Mouse (Mus musculus) hindbrain, postnatal 0 days (tissue): ENCODE measurements around the gene Zfp109. TPM values are rescaled to one million over a fixed set of nuclear protein-coding genes. Genes with fewer than 3 reads are reported as not detected.

Experiments
- ATAC-seq: fragments of 200-750 bp; cut with Nextera tagmentation; 2 replicates; pipeline ENCODE4 v1.8.0; 2017; ENCODE audit warnings: mild to moderate bottlenecking, moderate TSS enrichment, moderate library complexity
- DNase-seq: peaks from one replicate; pipeline ENCODE4 v3.0.0-alpha.2; 2015; ENCODE audit warnings: low spot score
- H3K27ac ChIP-seq: fragments of 300-500 bp; sonication (generic); 2 replicates; pipeline ENCODE4 v1.5.1; 2014; ENCODE audit warnings: mild to moderate bottlenecking
- H3K27me3 ChIP-seq: fragments of 300-500 bp; sonication (generic); 2 replicates; pipeline ENCODE4 v1.6.1; 2014; ENCODE audit warnings: low read length, mixed read lengths; ENCODE audit not compliant: insufficient read depth
- H3K36me3 ChIP-seq: fragments of 300-500 bp; sonication (generic); 2 replicates; pipeline ENCODE4 v1.6.1; 2014; ENCODE audit warnings: low read length, mixed read lengths; ENCODE audit not compliant: insufficient read depth
- H3K4me1 ChIP-seq: fragments of 300-500 bp; sonication (generic); 2 replicates; pipeline ENCODE4 v1.6.1; 2014; ENCODE audit warnings: antibody characterized with exemption, low read length, mixed read lengths; ENCODE audit not compliant: insufficient read depth
- H3K4me2 ChIP-seq: fragments of 300-500 bp; sonication (generic); 2 replicates; pipeline ENCODE4 v1.6.1; 2014; ENCODE audit warnings: low read depth, mild to moderate bottlenecking, low read length, moderate library complexity, mixed read lengths
- H3K4me3 ChIP-seq: fragments of 300-500 bp; sonication (generic); 2 replicates; pipeline ENCODE4 v1.5.1; 2014; ENCODE audit warnings: low read length
- H3K9ac ChIP-seq: fragments of 300-500 bp; sonication (generic); replicated peaks from 2 replicates; pipeline ENCODE4 v1.6.1; 2014; ENCODE audit warnings: mild to moderate bottlenecking, low read length, moderate library complexity, mixed read lengths
- H3K9me3 ChIP-seq: fragments of 300-500 bp; sonication (generic); 2 replicates; pipeline ENCODE4 v1.6.1; 2016; ENCODE audit warnings: low read length, mixed read lengths
- CTCF ChIP-seq: IDR thresholded peaks from 2 replicates; pipeline ENCODE4 v1.5.1; 2016; ENCODE audit warnings: antibody characterized with exemption, control low read depth, low read depth
- whole genome bisulfite sequencing: fragments of 180-500 bp; shearing (Covaris S2); extraction: QIAGEN DNeasy Blood & Tissue Kit; methylation state at CpG from one replicate; pipeline ENCODE4 v1.1.7; 2014; 5-methylcytosine and 5-hydroxymethylcytosine counted together
- polyA plus RNA-seq: library from polyadenylated mRNA; unstranded; fragments of >200 nt; fragmentation: Nextera tagmentation; extraction: Ambion mirVana; gene quantifications from 2 replicates; pipeline ENCODE4 v1.2.1, GENCODE M21; 2015
- total RNA-seq: library from RNA; depleted of rRNA; stranded (reverse); fragments of >200 nt; gene quantifications from 2 replicates; pipeline ENCODE4 v1.2.3, GENCODE M21; 2014

The Zfp109 gene
- total and polyA plus RNA-seq, 2 experiments from 2014 or later, result 2.0 to 8.5 TPM

DNA sequence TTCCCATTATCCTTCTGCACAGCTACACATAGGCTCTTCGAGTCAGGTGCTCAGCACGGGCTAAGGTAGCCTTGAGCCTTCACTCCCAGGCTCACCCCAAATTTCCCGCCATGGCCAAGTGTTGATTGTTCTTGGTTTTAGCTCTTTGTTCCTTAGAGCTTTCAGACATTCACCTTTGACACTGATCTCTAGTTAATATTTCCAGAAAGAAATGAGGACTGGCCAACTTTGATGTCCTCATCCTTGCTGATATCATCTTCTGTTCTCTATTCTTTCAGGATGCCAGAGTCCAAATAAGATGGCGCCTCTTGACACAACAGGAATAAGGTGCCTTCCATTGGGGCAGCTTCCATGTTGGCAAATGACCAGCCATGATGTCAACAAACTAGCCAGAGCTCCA, 37.1 kb upstream of the Zfp109 start:
- ATAC-seq (no peak), DNase-seq (no peak)
- no peak for TF ChIP-seq CTCF
- Histone ChIP-seq H3K4me2 (no peak overlapping the region), H3K9me3 (no peaks in the 10 kb centered on the region), H3K4me3 (no peak overlapping the region), H3K27me3 (no peaks in the 10 kb centered on the region), H3K36me3 (peaks cover 10% of the 10 kb centered on the region), H3K9ac (no peak overlapping the region), H3K4me1 (0 out of 2 replicates have a peak, but pooled peaks cover 3% of the 10 kb centered on the region), H3K27ac (no peak overlapping the region)
- WGBS, result 94% methylated on average over 4 of the region's 4 CpGs

DNA sequence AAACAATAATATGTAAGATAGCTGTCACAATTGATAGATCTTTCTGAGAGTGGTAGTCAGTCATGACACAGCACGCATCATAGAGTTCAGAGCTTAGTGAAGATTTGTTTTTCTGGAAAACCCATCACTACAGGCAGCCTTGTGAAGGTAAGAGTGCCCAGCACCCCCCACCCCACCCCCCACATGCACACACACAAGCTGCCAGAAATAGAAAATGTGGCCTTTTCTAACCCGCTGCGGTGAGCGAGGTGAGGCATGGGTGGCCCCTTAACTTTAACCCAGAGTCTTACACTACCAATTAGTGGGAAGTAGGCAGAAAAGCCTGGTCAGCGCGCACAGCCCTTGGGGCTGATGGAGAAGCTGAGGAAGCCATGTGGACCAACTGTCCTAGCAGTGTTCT, 33.8 kb upstream of the Zfp109 start:
- no peak for DNase-seq
- Histone ChIP-seq H3K4me2 (peak overlapping the region; percentile 68; the same call in 1 of the 2 replicates), H3K9ac (no peak overlapping the region), H3K4me1 (0 out of 2 replicates have a peak, but pooled peaks cover 3% of the 10 kb centered on the region), H3K4me3 (no peak overlapping the region), H3K27ac (no peak overlapping the region), H3K9me3 (no peaks in the 10 kb centered on the region), H3K27me3 (no peaks in the 10 kb centered on the region), H3K36me3 (peaks cover 10% of the 10 kb centered on the region)
- 97% methylated on average over 6 of the region's 6 CpGs for WGBS
- no peak for ATAC-seq
- TF ChIP-seq CTCF, result no peak

DNA sequence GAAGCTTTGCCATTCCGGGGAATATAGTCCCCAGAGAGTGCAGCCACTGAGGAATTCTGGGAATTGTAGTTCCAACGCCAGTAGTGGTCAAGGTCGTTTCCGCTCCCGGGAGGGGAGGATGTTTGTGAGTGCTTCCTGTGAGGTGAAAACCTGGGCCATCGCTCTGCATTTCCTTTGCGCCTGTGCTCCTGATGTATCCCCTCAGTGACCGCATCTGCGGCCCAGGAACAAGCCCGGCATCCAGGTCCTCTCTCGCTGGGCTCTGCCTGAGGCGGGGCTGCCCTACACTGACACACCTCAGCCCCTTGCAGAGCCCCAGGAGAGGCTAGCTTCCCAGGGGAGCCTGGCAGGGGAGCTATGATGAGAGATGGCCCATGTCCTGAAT, 32.9 kb upstream of the Zfp109 start, which contains the start of gene Zfp93:
Gene Zfp93 (plus strand): TSS at position 133 of the 385 bp plus-strand sequence.
- TF ChIP-seq CTCF, result no peak
- DNase-seq (peak; percentile 95), ATAC-seq (peak; percentile 95)
- 0 out of 2 replicates have a peak, but pooled peaks cover 3% of the 10 kb centered on the region for H3K4me1 ChIP-seq
- peak within 1 kb of the TSS; percentile 48 for H3K4me3 ChIP-seq
- peak within 1 kb of the TSS; percentile 42 for H3K27ac ChIP-seq
- H3K4me2 ChIP-seq, result peak within 1 kb of the TSS; percentile 68
- no peaks in the 10 kb centered on the region for H3K9me3 ChIP-seq
- no peaks in the 10 kb centered on the region for H3K27me3 ChIP-seq
- H3K9ac ChIP-seq, result peak within 1 kb of the TSS; percentile 54
- H3K36me3 ChIP-seq, result peaks cover 10% of the 10 kb centered on the region
- 2% methylated on average over 12 of the region's 12 CpGs for WGBS

DNA sequence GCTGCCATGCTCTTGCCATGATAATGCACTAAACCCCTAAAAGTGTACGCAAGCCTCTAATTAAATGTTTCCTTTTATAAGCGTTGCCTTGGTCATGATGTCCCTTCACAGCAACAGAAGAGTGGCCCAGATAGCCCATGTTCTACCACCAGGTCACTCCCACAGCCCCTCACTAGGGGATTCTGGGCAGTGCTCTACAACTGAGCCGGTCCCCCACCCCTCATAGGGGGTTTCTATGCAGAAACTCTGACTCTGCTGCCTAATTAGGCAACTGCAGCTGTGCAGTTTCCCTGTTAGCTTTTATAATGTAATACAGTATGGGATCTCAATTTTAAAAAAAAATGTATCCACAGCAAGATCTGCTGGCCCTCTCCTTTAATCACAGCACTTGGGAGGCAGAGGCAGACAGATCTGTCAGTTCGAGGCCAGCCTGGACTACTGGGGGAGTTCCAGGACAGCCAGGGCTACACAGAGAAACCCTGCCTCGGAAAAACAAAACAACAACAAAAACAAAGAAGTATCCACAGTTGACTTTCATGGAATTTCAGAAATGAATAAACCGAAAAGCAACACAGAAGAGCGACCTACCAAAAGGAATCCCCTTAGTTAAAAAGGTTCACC, 32.4 kb upstream of the Zfp109 start:
- ATAC-seq, result peak; percentile 74
- Histone ChIP-seq H3K4me1 (0 out of 2 replicates have a peak, but pooled peaks cover 3% of the 10 kb centered on the region), H3K27ac (0 out of 2 replicates have a peak overlapping the region, but pooled peaks have one; percentile 42), H3K9ac (peak overlapping the region; percentile 54), H3K36me3 (peaks cover 5% of the 10 kb centered on the region), H3K4me2 (peak overlapping the region; percentile 68), H3K4me3 (peak overlapping the region; percentile 48), H3K9me3 (no peaks in the 10 kb centered on the region), H3K27me3 (no peaks in the 10 kb centered on the region)
- no peak for DNase-seq
- no peak for TF ChIP-seq CTCF
- WGBS, result 36% methylated on average over 7 of the region's 7 CpGs

DNA sequence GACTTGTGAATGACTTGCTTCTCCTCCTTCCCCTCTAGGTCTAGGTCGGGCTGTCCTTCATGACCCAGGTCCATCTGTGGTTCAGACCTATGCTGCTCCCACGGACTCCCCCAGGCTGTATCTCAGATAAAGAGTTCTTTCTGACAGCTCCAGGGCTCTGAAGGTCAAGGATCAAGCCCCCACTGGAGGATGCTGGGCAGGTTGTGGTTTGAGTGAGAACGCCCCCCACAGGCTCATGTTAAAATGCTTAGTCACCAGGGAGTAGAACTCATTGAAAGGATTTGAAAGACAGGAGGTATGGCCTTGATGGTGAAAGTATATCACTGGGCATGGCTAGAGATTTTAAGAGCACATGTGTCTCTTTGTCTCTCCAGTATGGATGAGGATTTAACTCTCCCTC, 31.9 kb upstream of the Zfp109 start:
- Histone ChIP-seq H3K4me2 (peak overlapping the region; percentile 68), H3K27ac (no peak overlapping the region), H3K4me1 (0 out of 2 replicates have a peak, but pooled peaks cover 3% of the 10 kb centered on the region), H3K27me3 (no peaks in the 10 kb centered on the region), H3K9ac (no peak overlapping the region), H3K4me3 (no peak overlapping the region), H3K9me3 (no peaks in the 10 kb centered on the region), H3K36me3 (peaks cover 1% of the 10 kb centered on the region; the same call in 1 of the 2 replicates)
- 83% methylated on average over 3 of the region's 3 CpGs for WGBS
- no peak for ATAC-seq
- DNase-seq, result no peak
- no peak for TF ChIP-seq CTCF

DNA sequence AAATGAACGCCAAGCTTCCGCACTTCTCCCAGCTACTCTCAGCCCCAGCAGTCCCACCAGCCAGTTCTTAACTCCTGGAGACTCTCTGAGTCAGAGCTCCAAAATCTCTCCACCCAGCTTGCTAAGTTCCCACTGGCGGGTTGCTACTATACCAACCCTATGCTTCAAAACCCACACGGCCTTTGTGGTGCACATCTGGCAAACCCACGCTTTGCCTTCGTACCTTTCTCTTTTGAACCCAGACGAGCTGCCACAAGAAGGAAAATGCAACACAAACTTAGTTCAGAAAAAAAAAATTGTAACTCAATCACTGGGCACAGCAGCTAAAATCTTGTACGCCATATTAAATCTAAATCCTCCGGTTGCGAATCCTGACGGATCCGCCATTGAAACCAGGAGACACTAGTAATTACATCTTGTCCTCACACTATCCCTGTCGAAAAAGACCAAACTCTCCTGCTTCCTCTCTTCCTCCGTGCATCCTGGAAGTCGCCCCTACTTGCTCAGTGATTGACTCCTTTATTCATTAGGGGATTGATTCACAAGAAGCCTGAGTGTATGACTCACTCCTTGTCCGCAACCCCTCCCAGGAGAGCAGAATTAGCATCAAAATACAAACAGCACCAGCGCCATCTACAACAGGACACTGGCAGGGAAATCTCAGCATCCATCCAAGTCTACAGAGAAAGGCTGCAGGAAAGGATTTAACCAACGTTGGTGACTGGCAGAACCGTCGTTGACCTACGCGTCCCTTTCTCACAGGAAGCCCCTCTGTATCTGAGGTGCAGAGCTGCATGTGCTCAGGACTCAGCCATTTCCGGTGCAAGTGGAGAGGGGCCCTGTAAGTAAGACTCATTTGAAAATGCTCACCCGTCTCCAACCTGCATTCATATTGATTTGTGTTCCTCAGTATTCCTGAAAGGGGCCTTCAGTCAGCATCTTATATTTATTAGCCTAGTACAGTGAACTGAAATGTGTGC, 31.1 kb upstream of the Zfp109 start:
- no peak overlapping the region for H3K4me2 ChIP-seq
- DNase-seq (no peak), ATAC-seq (no peak)
- 64% methylated on average over 24 of the region's 24 CpGs for WGBS
- H3K9me3 ChIP-seq, result no peaks in the 10 kb centered on the region
- H3K9ac ChIP-seq, result no peak overlapping the region
- no peaks in the 10 kb centered on the region for H3K27me3 ChIP-seq
- H3K27ac ChIP-seq, result no peak overlapping the region
- no peak overlapping the region for H3K4me3 ChIP-seq
- TF ChIP-seq CTCF, result peak; percentile 9; the same call in 1 of the 2 replicates
- 0 out of 2 replicates have a peak, but pooled peaks cover 3% of the 10 kb centered on the region for H3K4me1 ChIP-seq
- no peaks in the 10 kb centered on the region for H3K36me3 ChIP-seq
